27 mouse cellular contexts compared by ENCODE assay signal in the genomic region with DNA sequence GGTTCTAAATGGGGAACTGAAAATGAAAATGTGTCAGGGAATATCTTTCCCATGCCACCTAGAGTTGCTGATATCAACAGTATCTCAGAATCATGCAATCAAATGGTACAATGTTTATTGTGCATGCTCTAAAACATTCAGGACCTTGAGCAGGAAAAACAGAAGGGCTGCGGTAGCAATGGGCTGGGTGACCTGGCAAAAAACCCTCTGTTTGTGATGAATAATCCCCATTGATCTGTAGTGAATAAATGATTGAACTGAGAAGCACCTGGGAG. TPM values are rescaled to one million over a fixed set of nuclear protein-coding genes. Genes with fewer than 3 reads are reported as not detected.
"Had no signal": no experiment of that assay in that cellular context is flagged by ENCODE, and none has a peak within 500 bp of the region (broad histone marks: within the 10 kb centered on the region; RNA-seq: fewer than 3 reads in every experiment).

No protein-coding gene starts in this region.

- ATAC-seq: lung, postnatal 0 days; midbrain, embryonic 15.5 days had no signal

- H3K9me3 ChIP-seq: liver, embryonic 13.5 days; midbrain, embryonic 12.5 days; midbrain, embryonic 15.5 days; neural tube, embryonic 12.5 days; neural tube, embryonic 15.5 days had no signal

- H3K4me2 ChIP-seq: liver, embryonic 13.5 days; lung, embryonic 14.5 days; midbrain, embryonic 12.5 days; midbrain, embryonic 15.5 days; neural tube, embryonic 12.5 days; neural tube, embryonic 15.5 days had no signal

- H3K36me3 ChIP-seq: liver, embryonic 13.5 days; midbrain, embryonic 12.5 days; midbrain, embryonic 15.5 days; neural tube, embryonic 12.5 days; neural tube, embryonic 15.5 days had no signal

- H3K27ac ChIP-seq: kidney, postnatal 0 days; layer of hippocampus, adult 2 months; liver, embryonic 13.5 days; macrophage; midbrain, embryonic 12.5 days; midbrain, embryonic 15.5 days; neural tube, embryonic 12.5 days; neural tube, embryonic 15.5 days had no signal

- DNase-seq: kidney, adult 2 months; kidney, postnatal 25 days; layer of hippocampus, adult 9-11 months; liver, embryonic 13.5 days; right cerebral cortex, postnatal 25 days; thymus, postnatal 25 days had no signal

- H3K4me3 ChIP-seq: layer of hippocampus, adult 2 months; liver, embryonic 13.5 days; midbrain, embryonic 12.5 days; midbrain, embryonic 15.5 days; neural tube, embryonic 12.5 days; neural tube, embryonic 15.5 days had no signal

- H3K9ac ChIP-seq: liver, embryonic 13.5 days; lung, embryonic 14.5 days; midbrain, embryonic 12.5 days; midbrain, embryonic 15.5 days; neural tube, embryonic 12.5 days; neural tube, embryonic 15.5 days had no signal

- H3K27me3 ChIP-seq: liver, embryonic 13.5 days; midbrain, embryonic 12.5 days; midbrain, embryonic 15.5 days; neural tube, embryonic 12.5 days; neural tube, embryonic 15.5 days had no signal

- H3K4me1 ChIP-seq: neural tube, embryonic 12.5 days; neural tube, embryonic 15.5 days had no signal

RNA-seq across cellular contexts. Expression of a gene that starts 4.0 kb away (rescaled TPM):
- total RNA-seq: layer of hippocampus, adult 2 months; layer of hippocampus, postnatal 25 days; left cerebral cortex, adult 18-20 months; left cerebral cortex, postnatal 25 days; megakaryocyte, adult 5-6 weeks had no signal
- polyA plus RNA-seq: intestine, embryonic 14.5 days; kidney, embryonic 14.5 days; kidney, postnatal 0 days; large intestine, adult 2 months; limb, embryonic 11.5 days; limb, embryonic 14.5 days; liver, embryonic 13.5 days; lung, embryonic 14.5 days; macrophage; midbrain, embryonic 12.5 days; neural tube, embryonic 12.5 days; neural tube, embryonic 15.5 days; spleen, adult 2 months; stomach, embryonic 16.5 days; thymus, postnatal 0 days had no signal
